Mouse (Mus musculus): ENCODE results near the gene Txndc9.

Gene Txndc9

DNA sequence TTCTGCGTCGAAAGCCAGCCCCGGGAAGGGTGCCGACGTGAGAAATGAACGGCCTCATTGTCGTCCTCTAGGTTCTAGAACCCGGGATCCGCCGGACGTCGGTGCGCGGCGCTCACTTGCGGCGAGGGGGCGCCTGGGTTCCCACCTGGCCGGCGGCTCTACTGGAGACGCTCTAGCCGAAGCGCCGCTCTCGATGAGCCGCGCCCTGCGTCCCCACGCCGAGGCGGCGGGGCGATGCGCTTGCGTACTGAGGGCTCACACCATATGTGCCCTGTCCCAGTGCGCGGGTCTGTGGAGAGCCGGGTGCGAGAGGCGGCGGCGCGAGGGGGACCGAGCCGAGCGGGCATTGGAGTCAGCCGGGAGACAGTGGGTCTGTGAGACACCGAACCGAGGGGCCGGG is at the start of gene Txndc9, which contains the start of gene Eif5b:
TSS of gene Txndc9 (minus strand) at position 27 of the 400 bp plus-strand sequence.
TSS of gene Eif5b (plus strand) at position 144 of the 400 bp plus-strand sequence.
- in situ Hi-C loops (cut with MboI; ENCODE audit: low sequenced_read_pairs), result no loop called here

DNA sequence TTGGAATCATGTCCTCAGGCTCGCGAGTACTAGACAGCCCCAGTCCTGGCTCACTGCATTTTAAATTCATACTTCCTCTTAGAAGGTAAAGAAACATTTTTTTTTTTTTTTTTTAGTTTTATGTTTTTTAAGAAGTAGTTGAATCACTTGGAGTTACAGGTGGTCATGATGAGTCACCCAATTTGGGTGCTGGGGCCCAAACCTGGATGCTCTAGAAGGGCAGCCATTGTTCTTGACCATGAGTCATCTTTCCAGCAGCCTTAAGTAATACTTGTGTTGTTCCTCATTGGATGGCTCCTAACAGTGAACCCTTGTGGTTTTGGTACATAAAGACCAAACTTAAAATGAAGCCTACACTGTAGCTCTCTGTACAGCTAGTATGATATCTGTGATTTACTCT is 41.2 kb upstream of the Txndc9 start:
- in situ Hi-C loops (cut with MboI; ENCODE audit: low sequenced_read_pairs), result no loop called here

DNA sequence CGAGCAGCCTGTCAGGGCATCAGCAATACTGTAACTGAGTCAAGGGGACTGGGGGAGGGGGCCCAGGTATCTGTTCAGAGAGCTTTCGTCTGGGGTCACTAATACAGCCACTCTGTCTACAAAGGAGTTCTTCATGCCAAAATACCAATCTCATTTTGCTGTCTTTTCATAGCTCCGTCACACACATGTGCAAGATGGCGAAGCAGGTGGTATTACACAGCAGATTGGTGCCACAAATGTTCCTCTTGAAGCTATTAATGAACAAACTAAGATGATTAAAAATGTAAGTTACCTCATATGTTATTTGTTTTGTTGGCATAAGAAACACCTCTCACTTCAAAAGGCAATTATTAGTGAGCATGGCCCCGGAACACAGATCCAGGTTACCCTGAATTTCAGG is 39.7 kb upstream of the Txndc9 start:
- in situ Hi-C loops (cut with MboI; ENCODE audit: low sequenced_read_pairs), result no loop called here

DNA sequence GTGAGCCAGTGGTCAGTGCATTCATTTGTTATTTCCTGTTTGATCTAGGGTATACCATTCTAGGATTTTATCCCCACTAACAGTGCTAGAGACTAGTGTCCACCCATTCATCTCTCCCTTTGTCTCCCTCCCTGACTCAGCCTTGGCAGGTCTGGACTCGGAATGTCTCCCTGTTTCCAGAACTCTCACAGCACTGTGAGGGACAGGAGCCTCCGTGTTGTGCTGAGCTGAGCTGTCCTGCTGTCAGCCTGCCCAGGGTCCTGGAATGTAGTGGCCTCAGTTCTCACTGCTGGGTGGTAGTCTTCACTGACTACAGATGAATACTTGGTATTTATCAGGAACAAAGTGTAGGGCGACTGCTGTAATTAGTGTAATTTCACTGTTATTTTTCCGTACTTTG is 37.8 kb upstream of the Txndc9 start:
- in situ Hi-C loops (cut with MboI; ENCODE audit: low sequenced_read_pairs), result no loop called here

DNA sequence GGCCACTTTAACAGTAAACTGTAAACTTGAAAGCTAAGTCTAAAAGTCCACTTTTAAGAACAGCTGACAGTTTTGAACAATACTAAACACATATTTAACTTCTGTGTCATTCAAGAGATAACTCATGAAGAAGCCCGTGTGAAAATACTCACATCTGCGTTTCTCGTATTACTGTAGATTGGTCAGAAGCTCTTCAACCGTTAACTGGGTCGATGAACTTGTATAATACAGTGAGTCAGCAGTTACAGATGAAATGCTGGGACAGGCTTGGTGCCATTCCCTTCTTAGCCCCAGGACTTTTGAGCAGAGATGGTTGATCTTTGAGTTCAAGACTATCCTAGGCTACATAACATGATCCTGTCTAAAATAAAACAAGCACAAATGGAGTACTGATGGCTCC is 33.7 kb upstream of the Txndc9 start:
- in situ Hi-C loops (cut with MboI; ENCODE audit: low sequenced_read_pairs), result no loop called here

DNA sequence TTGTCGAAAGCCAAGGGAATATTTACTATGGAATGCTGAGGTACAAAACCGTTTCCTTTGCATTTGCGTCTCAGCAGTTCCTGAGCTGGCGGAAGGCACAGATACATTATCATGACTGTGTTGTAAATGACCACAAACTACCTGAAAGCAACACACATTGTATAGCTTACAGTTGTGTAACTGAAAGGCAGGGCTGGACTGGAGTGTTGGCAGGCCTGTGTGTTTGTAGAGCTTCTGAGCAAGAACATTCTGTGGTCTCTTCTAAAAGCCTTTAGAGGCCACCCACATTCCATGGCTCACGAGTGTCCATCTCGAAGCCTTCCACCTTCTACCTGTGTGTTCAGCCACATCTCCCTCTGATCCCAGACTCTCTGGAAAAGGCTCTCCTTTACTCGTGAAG is 29.6 kb upstream of the Txndc9 start:
- in situ Hi-C loops (cut with MboI; ENCODE audit: low sequenced_read_pairs), result no loop called here

DNA sequence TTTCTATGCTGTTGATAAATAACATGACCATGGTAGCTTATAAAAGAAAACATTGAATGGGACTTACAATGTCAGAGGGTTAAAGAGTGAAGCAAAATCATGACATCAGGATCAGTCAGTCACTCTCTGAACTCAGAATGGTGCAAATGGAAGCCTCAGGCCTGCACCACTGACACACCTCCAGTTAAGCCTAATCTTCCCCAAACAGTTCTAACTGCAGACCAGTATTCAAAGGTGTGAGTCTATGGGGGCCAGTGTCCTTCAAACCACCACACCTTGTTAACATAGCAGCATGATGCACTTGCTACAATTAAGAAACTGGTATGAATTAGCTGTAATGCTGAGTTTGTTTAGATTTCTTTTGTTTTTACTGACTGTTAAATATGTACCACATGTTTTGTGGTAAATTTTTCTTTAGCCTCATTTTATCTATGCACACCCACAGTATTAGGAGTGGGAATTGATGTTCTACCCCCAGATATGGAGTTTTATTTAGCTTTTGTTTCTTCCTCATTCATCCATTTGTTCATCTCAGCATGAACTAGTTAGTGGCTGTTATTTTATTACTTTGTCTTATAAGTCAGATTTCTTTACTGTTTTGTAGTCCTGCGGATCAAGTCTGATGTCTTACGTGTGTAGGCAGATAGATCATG is 17.0 kb upstream of the Txndc9 start:
- in situ Hi-C loops (cut with MboI; ENCODE audit: low sequenced_read_pairs), result no loop called here

DNA sequence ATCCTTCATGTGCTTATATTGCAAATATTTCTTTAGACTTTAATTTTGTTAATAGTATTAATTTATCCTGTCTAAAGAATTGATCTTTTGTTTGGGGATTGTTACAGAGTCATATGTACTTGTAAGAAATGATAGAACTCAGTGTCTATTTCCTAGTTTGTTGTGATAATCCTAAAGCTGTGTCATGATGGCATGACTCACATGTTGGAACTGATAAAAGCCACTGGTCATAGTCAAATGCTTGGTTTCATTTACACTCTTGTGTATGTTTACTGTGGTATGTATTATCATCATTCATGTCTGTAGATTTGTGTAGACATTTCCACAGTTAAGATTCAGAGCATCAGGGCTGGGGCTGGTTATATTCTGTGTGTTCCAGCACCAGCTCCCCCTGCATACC is 14.8 kb upstream of the Txndc9 start:
- in situ Hi-C loops (cut with MboI; ENCODE audit: low sequenced_read_pairs), result no loop called here

DNA sequence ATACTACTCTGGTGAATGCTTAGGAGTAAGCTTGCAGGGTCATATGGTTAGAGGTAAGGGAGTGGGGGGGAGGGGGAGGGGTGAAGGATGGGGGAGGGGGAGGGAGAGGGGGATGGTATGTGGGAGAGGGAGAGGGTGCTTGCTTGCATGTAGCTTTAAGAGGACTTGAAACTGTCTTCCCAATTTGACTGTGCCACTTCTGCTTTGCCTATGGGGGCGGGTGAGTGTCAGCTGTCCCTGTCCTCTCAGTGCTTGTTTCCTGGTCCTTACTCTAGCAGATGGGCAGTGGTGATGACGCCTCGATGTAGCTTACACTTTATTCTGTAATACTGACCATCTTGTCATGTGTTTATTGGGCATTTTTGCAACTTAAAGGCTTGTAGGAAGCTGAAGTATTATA is 14.4 kb upstream of the Txndc9 start:
- in situ Hi-C loops (cut with MboI; ENCODE audit: low sequenced_read_pairs), result no loop called here

DNA sequence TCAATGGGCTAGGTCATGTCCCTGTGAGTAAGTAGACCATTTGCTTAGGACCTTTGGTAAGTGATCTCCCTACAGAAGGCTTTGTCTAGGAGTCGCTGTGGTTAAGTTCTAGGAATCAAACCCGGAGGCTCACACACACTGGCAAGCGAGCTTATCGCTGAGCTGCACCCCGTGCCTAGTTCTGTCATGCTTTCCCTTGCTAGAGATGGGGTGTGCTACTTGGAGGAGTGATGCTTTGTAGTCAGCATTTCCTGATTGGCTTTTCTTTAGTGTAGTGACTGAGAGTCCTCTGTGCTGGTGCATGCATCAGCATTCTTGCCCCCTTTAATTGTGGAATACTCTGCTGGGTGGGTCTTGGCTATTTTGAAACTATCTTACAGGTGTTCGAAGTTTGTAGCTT is 14.0 kb upstream of the Txndc9 start:
- in situ Hi-C loops (cut with MboI; ENCODE audit: low sequenced_read_pairs), result no loop called here

DNA sequence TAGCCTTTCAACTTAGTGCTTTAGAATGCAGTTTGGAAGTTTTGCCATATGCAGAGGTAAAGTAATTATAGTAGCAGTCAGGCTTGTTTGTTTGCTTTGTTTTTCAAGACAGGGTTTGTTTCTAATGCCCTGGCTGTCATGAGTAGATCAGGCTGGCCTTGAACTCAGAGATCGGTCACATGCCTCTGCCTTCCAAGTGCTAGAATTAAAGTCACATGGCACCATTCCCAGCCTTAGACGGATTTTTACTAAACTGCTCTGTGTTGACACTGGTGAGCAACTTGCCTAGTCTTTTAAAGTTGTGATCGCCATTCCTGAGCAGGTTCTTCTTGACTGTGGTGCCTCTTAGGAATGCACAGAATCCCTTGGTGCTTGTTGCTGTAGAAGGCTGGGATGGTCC is 9.0 kb upstream of the Txndc9 start:
- in situ Hi-C loops (cut with MboI; ENCODE audit: low sequenced_read_pairs), result no loop called here

DNA sequence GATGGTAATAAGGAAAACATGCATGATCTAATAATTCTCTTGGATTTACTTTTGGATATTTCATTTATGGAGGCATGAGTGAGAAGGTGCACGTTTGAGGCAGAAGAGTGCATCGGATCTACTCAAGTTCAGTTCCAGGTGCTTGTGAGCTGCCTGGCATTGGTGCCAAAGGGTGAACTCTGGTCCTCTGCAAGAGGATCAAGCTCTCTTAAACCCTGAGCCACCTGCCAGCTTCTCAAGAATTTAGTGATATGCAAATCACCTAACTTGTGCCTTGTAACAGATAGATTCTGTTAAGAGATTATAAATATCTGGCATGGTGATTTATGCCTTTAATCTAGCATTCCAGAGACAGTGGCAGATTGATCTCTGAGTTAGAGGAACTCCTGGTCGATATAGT is 5.4 kb upstream of the Txndc9 start:
- in situ Hi-C loops (cut with MboI; ENCODE audit: low sequenced_read_pairs), result no loop called here

DNA sequence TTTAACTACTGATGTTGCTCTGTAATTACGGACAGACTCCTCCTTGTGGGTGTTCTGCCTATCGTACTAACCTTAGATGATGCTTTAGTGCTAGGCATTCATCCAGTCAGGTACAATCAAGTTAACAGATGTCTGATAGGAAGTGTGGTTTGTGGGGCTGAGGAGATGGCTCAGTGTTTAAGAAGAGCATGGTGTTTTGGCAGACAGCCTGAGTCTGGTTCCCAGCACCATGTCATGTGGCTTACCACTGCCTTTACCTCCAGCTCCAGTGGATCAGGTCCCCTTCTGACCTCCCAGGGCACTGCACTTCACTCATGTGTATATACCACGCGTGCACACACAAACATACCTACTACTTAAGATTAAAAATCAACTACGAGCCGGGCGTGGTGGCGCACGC is 4.3 kb upstream of the Txndc9 start:
- in situ Hi-C loops (cut with MboI; ENCODE audit: low sequenced_read_pairs), result no loop called here

DNA sequence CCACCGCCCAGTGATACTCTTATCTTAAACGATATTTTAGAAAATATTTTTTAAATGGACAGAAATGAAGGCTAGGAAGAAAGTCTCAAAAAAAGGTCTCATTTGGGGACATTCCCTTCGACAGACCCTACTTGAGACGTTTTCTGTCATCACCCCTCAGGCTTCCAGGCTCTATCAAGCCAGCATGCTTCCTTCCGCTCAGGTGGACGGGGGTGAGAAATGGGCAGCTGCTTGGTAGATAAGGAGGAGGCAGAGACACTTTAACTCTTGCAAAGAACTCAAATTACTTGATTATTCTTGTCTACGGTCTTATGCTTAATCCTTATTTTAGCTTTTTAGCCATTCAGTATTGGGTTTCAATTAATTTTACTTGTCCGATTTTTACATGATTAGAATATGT is 3.2 kb upstream of the Txndc9 start:
- in situ Hi-C loops (cut with MboI; ENCODE audit: low sequenced_read_pairs), result no loop called here

DNA sequence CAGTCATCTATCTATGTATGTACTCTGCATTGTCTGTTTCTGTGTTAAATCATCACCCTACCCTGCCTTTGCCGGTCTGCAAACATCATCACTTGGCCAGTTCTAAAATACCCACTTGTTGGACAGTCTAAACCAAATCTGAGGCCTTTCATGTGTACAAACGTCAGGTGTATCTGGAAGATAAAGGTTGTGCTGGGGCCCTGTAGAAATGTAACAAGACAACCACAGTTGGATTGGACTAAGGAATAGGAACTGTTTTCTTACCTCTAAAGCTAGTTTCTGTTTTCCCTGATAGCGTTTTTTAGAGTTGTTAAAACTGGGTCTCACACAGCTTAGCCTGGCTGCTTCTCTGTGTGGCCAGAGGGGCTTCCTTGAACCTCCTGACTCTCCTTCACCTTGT is 1.9 kb upstream of the Txndc9 start:
- in situ Hi-C loops (cut with MboI; ENCODE audit: low sequenced_read_pairs), result no loop called here

DNA sequence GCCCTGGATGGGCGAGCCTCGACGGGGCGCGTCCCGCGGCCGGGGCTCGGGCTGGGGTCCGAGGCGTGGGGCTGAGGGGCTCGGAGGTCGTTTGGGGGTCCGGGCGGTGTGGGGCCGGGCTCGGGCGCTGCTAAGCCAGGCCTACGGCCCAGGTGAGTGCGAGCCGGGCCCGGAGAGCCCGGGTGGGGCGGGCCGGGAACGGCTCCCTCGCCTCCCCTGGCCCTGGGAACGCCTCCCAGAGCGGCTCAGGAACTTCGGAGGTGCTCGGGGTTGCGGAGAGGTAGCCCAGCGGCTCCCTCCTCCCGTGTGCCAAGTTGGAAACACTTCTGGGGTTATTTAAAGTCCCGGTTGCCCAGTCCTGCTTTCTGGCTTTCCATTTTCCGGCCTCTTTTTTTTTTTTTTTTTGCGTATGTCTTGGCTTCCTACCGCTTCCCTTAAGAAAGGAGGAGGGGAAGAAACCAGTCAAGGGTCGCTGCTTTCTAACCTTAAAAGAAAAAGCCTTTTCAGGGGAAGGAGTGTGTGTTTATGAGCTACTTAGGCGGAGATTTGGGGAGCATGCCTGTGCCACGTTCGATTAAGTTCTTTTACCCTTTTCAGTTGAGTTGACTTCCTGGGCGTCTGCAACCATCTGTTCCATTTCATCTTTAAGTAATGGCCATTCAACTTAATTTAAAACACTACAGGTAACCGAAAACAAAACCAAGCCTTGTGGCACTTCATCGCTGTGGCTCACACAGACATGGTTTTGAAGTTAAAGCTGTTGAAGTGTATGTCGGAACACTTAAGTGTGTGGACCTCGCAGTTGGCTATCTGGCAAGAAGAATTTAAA is 892 bp upstream of the Txndc9 start:
- in situ Hi-C loops (cut with MboI; ENCODE audit: low sequenced_read_pairs), result no loop called here

DNA sequence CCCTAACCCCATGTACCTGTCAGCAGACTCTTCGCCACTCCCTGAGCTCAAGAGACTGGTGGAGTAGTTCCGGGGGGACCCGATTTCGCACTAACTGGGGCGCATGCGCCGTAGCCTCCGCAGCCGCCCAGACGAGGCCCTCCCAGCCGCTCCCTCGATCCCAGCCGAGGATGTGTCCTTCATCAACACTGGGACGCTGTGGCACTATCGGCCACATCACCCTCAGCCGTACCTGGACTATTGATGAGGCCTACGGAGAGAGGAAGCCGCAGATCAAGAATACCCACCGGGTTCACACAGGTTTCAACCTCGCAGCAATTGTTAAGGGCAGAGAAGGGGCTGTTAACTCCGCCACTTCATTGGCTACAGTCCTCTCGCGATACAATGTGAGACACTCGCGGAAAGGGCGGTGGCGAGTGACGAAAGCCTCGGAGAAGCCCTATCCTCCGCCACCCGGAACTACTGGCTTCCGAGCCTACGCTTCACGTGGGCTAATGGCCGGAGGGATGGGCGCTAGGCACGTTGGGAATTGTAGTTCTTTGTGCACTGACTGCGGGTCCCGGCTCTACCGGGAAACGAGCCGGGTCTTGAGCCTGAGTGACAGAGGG is 712 bp downstream of the Txndc9 start:
- in situ Hi-C loops (cut with MboI; ENCODE audit: low sequenced_read_pairs), result no loop called here

DNA sequence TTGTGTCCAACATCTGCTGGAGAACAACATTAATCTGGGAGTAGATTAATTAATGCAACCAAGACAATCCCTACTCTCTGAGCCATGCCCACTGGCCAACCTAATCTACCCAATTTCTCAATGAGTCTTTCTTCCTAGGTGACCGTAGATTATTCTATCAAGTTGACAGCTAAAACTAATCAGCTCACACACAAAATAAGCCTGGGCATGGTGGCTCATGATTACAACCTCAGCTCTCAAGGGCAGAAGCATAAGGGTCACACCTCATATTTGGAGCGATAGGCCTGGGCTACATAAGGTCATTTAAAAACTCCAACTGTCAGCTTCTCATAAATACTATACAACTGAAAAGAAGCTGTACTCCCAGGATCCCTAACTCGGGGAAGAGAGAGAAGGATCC is 1.5 kb downstream of the Txndc9 start:
- in situ Hi-C loops (cut with MboI; ENCODE audit: low sequenced_read_pairs), result no loop called here

DNA sequence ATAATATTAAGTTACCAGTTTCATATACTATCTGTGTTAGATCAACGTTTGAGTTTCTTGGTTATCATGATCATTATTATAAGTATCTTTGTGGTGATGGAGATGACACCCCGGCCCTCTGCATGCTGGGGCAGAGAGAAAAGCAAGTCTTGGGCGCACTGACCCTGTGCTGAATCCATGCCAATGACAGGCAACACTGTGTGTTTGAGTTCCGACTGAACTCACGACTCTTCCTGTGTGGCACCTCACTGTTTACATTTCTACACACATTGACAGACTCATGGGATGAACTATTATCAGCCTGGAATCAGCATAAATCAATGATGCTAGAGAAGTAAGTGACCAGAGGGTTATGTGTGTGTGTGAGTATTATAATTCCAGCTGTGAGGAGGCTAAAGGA is 9.8 kb downstream of the Txndc9 start:
- in situ Hi-C loops (cut with MboI; ENCODE audit: low sequenced_read_pairs), result no loop called here

DNA sequence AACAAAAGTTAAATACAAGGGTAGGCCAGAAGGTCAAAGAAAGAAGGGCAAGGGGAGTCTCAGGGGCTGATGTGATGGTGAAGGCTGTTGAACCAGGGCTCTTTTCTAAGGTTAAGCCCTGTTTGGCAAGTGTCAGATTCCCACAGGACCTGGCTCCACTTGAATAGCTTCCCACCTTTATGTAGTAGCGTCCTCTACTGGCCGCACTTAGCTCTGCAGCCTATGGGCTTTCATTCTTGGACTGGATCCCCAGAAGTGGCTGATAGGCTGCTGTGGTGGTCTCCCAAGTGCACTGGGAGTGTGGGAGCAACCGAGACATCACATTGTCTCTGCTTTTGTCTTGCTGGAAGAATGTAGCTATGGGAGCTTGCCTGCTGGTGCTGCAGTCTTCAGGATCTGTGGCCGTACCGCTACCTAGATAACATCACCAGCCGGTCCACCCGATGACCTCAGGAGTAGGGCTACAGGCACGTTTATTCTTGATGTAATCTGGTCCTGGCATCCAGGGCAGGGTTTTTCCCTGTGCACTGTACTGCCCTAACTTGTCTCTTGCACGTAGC is 11.8 kb downstream of the Txndc9 start:
- in situ Hi-C loops (cut with MboI; ENCODE audit: low sequenced_read_pairs), result no loop called here

DNA sequence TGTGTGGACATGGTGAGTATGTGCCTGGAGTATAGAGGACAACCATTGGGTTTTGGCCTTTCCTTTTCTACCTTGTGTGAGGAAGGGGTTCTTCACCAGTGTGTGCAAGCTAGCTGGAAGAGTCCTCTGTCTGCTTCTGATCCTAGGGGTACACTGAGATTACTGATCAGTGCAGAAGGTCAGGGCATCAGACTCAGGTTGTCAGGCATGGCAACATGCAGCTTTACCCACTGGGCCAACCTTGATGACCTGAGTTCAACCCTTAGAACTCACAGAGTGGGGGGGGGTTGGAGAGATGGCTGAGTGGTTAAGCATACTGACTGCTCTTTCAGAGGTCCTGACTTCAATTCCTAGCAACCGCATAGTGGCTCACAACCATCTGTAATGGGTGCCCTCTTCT is 13.4 kb downstream of the Txndc9 start:
- in situ Hi-C loops (cut with MboI; ENCODE audit: low sequenced_read_pairs), result no loop called here

DNA sequence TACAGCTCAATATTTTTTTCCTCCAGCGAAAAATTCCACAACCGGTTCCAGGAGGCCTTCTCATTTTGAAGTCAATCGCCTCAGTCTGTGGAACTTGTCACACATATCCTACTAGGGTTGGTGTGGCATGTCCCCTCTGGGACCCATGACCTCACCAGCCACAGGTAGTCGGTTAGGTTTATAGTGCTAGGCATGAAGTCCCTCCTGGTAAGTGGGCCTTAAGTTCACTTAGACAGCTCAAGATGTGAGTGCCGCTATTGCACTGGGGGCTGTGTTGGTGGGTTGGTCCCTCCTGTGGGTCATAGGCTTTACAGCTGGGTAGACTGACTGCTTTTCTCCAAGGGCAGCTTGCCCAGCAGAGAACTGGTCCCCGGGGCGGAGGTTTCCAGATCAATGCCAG is 20.4 kb downstream of the Txndc9 start:
- in situ Hi-C loops (cut with MboI; ENCODE audit: low sequenced_read_pairs), result no loop called here
